Mouse (Mus musculus) heart, embryonic 13.5 days (tissue): ENCODE measurements around the gene 4833427G06Rik. TPM values are rescaled to one million over a fixed set of nuclear protein-coding genes. Genes with fewer than 3 reads are reported as not detected.

ENCODE experiments used
- ATAC-seq: fragments of 200-750 bp; cut with Nextera tagmentation; 2 replicates; pipeline ENCODE4 v1.8.0; 2017; ENCODE audit warnings: moderate TSS enrichment; ENCODE audit not compliant: insufficient number of reproducible peaks, low FRiP score, low TSS enrichment; ENCODE audit errors: extremely low read depth
- H3K27ac ChIP-seq: fragments of 300-500 bp; sonication (generic); replicated peaks from 2 replicates; pipeline ENCODE4 v1.5.1; 2015; ENCODE audit warnings: moderate library complexity, mild to moderate bottlenecking, inconsistent platforms
- H3K27me3 ChIP-seq: fragments of 300-500 bp; sonication (generic); replicated peaks from 2 replicates; pipeline ENCODE4 v1.6.1; 2015; ENCODE audit warnings: mild to moderate bottlenecking, inconsistent platforms
- H3K36me3 ChIP-seq: fragments of 300-500 bp; sonication (generic); 2 replicates; pipeline ENCODE4 v1.6.1; 2015; ENCODE audit warnings: mild to moderate bottlenecking, inconsistent platforms
- H3K4me1 ChIP-seq: fragments of 300-500 bp; sonication (generic); 2 replicates; pipeline ENCODE4 v1.6.1; 2015; ENCODE audit warnings: inconsistent platforms
- H3K4me2 ChIP-seq: fragments of 300-500 bp; sonication (generic); 2 replicates; pipeline ENCODE4 v1.6.1; 2015; ENCODE audit warnings: inconsistent platforms, mild to moderate bottlenecking, moderate library complexity
- H3K4me3 ChIP-seq: fragments of 300-500 bp; sonication (generic); 2 replicates; pipeline ENCODE4 v1.5.1; 2015; ENCODE audit warnings: moderate library complexity, mild to moderate bottlenecking, inconsistent platforms
- H3K9ac ChIP-seq: fragments of 300-500 bp; sonication (generic); 2 replicates; pipeline ENCODE4 v1.6.1; 2015; ENCODE audit warnings: inconsistent platforms, mild to moderate bottlenecking, moderate library complexity
- H3K9me3 ChIP-seq: fragments of 300-500 bp; sonication (generic); 2 replicates; pipeline ENCODE4 v1.6.1; 2016; ENCODE audit warnings: inconsistent platforms
- WGBS: fragments of 180-500 bp; shearing (Covaris S2); methylation state at CpG from one replicate; pipeline ENCODE4 v1.1.7; 2015; ENCODE audit warnings: mixed read lengths; 5-methylcytosine and 5-hydroxymethylcytosine counted together
- polyA plus RNA-seq: library from polyadenylated mRNA; unstranded; fragments of >200 nt; fragmentation: Nextera tagmentation; extraction: Ambion mirVana; gene quantifications from 2 replicates; pipeline ENCODE4 v1.2.1, GENCODE M21; 2015

4833427G06Rik gene
- polyA plus RNA-seq, 1 experiment from 2014 or later = not detected

DNA sequence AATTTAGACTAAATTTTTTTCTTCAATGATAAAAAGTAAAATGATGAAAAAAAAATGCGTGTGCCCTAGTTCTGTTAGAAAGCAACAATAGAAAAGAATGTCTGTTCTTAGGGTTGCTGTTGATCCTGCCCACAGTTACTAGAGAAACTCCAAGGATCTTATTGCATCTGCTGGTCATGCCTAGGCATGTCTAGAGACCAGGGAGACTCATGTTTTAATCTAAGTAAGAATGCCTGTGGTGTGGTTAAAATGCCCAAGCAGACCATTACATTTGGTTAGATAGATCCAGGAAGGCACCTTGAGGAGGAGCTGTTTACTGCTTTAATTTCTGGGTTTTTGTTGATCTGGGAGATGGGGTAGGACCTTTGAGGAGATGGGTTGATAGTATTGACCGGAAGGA, 3.9 kb upstream of the 4833427G06Rik start:
- Histone ChIP-seq H3K9ac (no peak overlapping the region), H3K36me3 (no peaks in the 10 kb centered on the region), H3K4me1 (peaks cover 15% of the 10 kb centered on the region), H3K27me3 (peaks cover 20% of the 10 kb centered on the region), H3K27ac (no peak overlapping the region), H3K4me3 (no peak overlapping the region), H3K9me3 (no peaks in the 10 kb centered on the region), H3K4me2 (no peak overlapping the region)
- no peak for ATAC-seq
- 63% methylated on average over 2 of the region's 2 CpGs for WGBS

GRCm38 (mm10) chr9:51103808-51104514, 2.1 kb upstream of the 4833427G06Rik start:
- Histone ChIP-seq H3K36me3 (no peaks in the 10 kb centered on the region), H3K9ac (peak overlapping the region; percentile 83), H3K4me1 (peaks cover 15% of the 10 kb centered on the region), H3K27ac (no peak overlapping the region), H3K9me3 (no peaks in the 10 kb centered on the region), H3K27me3 (peaks cover 28% of the 10 kb centered on the region), H3K4me2 (peak overlapping the region; percentile 100), H3K4me3 (peak overlapping the region; percentile 68)
- ATAC-seq = no peak; the same call in 1 of the 2 replicates
- WGBS = 11% methylated on average over 30 of the region's 30 CpGs

DNA sequence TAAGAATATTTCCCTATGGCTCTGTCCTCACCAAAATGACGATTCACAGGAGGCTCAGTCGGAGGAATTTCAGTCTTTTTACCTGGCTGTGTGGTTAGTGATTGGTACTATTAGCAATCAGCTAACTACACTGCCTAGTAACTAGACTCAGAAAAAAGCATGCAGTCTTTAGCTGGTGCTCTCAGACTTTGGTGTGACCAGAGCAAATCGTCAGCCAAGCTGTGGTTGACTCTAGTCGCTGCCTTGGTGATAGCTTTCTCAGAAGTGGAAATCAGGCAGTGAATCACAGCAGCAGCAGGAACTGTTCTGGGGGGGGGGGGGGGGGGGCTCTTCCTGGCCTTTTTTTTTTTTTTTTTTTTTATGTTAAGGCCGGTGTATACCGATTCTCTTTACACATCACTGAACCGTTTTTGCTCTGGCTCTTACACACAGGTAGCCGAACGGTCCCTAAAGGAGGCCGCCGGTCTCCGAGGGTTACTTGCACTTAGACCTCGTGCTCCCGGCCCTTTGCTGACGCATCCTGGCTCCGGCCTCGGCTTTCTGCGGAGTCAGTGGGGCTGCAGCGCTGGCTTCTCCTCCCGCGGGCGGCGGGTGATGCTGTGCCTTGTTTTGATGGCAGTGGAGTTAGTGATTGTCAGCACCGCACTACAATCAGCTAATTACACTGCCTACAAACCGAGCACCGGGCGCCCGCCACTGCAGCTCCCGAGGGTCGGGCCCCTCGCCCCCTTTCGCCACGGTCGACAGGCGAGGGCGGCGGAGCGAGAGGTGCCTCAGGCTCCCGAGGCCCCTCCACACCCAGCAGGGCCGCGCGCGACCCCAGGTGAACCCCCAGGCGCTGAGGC, 1.3 kb upstream of the 4833427G06Rik start:
- Histone ChIP-seq H3K27me3 (peaks cover 28% of the 10 kb centered on the region), H3K36me3 (no peaks in the 10 kb centered on the region), H3K9me3 (no peaks in the 10 kb centered on the region), H3K9ac (peak overlapping the region; percentile 83), H3K4me2 (peak overlapping the region; percentile 100), H3K4me3 (peak overlapping the region; percentile 68), H3K27ac (no peak overlapping the region), H3K4me1 (peaks cover 15% of the 10 kb centered on the region)
- 2% methylated on average over 44 of the region's 44 CpGs for WGBS
- ATAC-seq = no peak

DNA sequence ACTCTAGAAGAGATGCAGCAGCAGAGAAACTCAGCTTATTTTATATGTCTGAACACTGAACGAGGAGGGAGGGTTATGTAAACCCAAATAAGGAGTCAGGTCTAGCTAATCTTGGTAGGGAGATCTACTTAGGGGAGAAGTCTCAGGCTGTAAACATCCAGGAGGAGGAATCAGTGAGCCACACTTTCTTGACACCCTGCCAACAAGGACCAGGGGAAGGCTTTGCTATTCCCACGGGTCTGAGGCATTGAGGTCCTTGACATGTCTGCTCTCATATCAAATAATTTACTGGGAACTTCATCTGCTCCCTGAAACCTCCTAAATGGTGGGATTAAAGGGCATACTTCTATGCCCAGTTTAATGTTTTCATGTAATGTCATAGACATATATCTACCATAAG, 5.6 kb downstream of the 4833427G06Rik start:
- Histone ChIP-seq H3K27ac (no peak overlapping the region), H3K4me1 (peaks cover under 1% of the 10 kb centered on the region; the same call in 1 of the 2 replicates), H3K4me3 (no peak overlapping the region), H3K36me3 (no peaks in the 10 kb centered on the region), H3K4me2 (no peak overlapping the region), H3K9ac (no peak overlapping the region), H3K9me3 (no peaks in the 10 kb centered on the region), H3K27me3 (peaks cover 8% of the 10 kb centered on the region; the same call in 1 of the 2 replicates)
- no peak for ATAC-seq
- 35% methylated on average over 2 of the region's 2 CpGs for WGBS

DNA sequence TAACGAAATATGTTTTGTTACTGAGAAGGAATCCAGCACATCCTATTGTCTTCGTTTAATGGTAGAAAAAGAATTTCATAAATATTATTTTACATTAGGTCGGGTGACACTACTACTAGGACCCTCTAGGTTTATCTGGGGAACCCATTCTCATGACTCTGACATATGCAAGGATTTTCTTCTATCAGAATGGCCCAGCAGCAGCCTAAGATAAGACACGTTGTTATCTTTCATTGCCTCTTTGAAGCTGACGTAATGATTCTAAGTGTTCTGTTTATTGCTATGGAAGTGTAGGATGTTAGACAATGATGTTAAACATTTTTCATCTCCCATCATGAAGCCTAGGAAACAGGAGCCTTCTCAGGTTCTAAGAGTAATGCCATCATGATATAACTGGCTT, 8.2 kb downstream of the 4833427G06Rik start:
- no peaks in the 10 kb centered on the region for H3K27me3 ChIP-seq

DNA sequence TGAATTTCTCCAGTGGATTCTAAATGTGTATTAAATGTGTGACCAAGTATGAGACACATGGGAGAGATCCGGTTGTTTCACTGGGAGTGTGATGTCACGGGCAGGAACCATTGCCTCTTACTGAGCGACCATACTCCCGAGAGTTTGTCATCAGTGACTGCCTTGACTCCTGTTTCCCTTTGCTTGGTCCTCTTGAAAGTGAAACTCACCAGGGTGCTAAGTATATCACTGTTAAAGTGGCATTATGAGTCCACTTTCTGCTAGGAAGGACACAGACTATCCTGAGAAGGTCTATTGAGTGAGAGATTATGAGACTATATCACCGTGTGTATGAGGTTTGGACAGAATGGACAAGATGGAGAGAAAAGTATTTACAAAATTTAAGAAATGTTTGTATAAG, 20.3 kb downstream of the 4833427G06Rik start:
- Histone ChIP-seq H3K36me3 (no peaks in the 10 kb centered on the region), H3K27ac (no peak overlapping the region), H3K27me3 (no peaks in the 10 kb centered on the region; the same call in 1 of the 2 replicates), H3K9me3 (no peaks in the 10 kb centered on the region), H3K4me3 (no peak overlapping the region), H3K4me1 (peaks cover 8% of the 10 kb centered on the region), H3K9ac (no peak overlapping the region), H3K4me2 (no peak overlapping the region)
- no peak for ATAC-seq
- WGBS = 75% methylated on average over 5 of the region's 5 CpGs

More for the DNA sequence above, 8.2 kb downstream of the 4833427G06Rik start:
- WGBS = 32% methylated on average over 5 of the region's 5 CpGs
- no peak overlapping the region for H3K9ac ChIP-seq
- H3K27ac ChIP-seq = no peak overlapping the region
- H3K4me1 ChIP-seq = no peaks in the 10 kb centered on the region
- no peaks in the 10 kb centered on the region for H3K36me3 ChIP-seq
- H3K9me3 ChIP-seq = no peaks in the 10 kb centered on the region
- no peak overlapping the region for H3K4me2 ChIP-seq
- H3K4me3 ChIP-seq = no peak overlapping the region
- ATAC-seq = no peak

- H3K27me3 ChIP-seq = peaks cover 4% of the 10 kb centered on the region; the same call in 1 of the 2 replicates
- peak within 1 kb of the TSS; percentile 83 for H3K9ac ChIP-seq
- H3K4me1 ChIP-seq = peaks cover 24% of the 10 kb centered on the region
- peak within 1 kb of the TSS; percentile 68 for H3K4me3 ChIP-seq
- H3K4me2 ChIP-seq = peak within 1 kb of the TSS; percentile 98
- H3K36me3 ChIP-seq = no peaks in the 10 kb centered on the region
- H3K9me3 ChIP-seq = no peaks in the 10 kb centered on the region
- WGBS = 0% methylated on average over 14 of the region's 14 CpGs
- H3K27ac ChIP-seq = peak within 1 kb of the TSS; percentile 73
- ATAC-seq = peak; percentile 85
Observed at GRCm38 (mm10) chr9:51076979-51077315, 24.9 kb downstream of the 4833427G06Rik start, which contains the start of gene Layn. Layn (minus strand) TSS chr9:51077094.

DNA sequence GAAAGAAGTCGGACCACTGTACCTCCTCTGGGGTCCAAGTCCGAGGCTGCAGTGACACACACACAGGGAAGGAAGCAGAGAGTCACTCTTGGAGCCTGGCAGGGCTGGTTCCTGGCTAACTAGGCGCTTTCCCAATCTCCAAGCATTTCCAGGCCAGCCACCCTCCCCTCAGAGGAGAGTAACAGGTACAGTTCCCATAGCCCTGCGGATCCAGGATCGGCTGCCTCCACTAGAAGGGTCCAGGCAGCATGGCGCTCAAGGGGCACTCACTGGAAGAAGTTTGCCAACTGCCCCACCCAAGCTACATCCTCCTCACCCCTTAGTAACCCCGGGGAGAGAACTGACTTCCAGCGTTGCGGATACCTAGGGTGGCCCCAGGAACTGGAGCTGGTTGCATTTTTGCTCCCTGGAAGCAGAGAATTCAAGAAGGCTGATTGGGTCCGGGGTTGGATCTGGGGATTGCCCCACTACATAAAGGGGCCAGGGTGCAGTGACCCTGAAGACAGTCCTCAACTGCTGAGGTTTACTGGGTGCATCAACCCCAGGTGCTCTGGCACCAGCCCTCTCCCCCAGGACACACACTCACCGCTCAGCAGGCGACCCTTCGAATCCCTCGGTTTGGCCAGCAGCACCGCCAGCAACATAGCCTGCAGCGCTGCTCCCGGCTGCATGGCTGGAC, 25.4 kb downstream of the 4833427G06Rik start:
- ATAC-seq = no peak
- H3K36me3 ChIP-seq = no peaks in the 10 kb centered on the region
- WGBS = under 1% methylated on average over 17 of the region's 17 CpGs

GRCm38 (mm10) chr9:51075780-51076179, 26.1 kb downstream of the 4833427G06Rik start:
- H3K9ac ChIP-seq = peak overlapping the region; percentile 83
- peaks cover 4% of the 10 kb centered on the region; the same call in 1 of the 2 replicates for H3K27me3 ChIP-seq
- H3K4me3 ChIP-seq = peak overlapping the region; percentile 68
- H3K4me1 ChIP-seq = peaks cover 27% of the 10 kb centered on the region
- WGBS = 18% methylated on average over 3 of the region's 3 CpGs
- no peaks in the 10 kb centered on the region for H3K9me3 ChIP-seq
- H3K36me3 ChIP-seq = no peaks in the 10 kb centered on the region
- peak overlapping the region; percentile 98 for H3K4me2 ChIP-seq
- 0 out of 2 replicates have a peak, but pooled peaks have one; percentile 17 for ATAC-seq
- peak overlapping the region; percentile 73 for H3K27ac ChIP-seq

More for the DNA sequence above, 25.4 kb downstream of the 4833427G06Rik start:
- H3K4me3 ChIP-seq = peak overlapping the region; percentile 68
- H3K9me3 ChIP-seq = no peaks in the 10 kb centered on the region
- H3K4me2 ChIP-seq = peak overlapping the region; percentile 98
- peaks cover 4% of the 10 kb centered on the region; the same call in 1 of the 2 replicates for H3K27me3 ChIP-seq
- H3K4me1 ChIP-seq = peaks cover 24% of the 10 kb centered on the region
- peak overlapping the region; percentile 83 for H3K9ac ChIP-seq
- peak overlapping the region; percentile 73 for H3K27ac ChIP-seq

- H3K36me3 ChIP-seq = no peaks in the 10 kb centered on the region
- no peak overlapping the region for H3K4me2 ChIP-seq
- 38% methylated on average over 4 of the region's 4 CpGs for WGBS
- ATAC-seq = no peak
- no peak overlapping the region for H3K4me3 ChIP-seq
- H3K4me1 ChIP-seq = peaks cover 41% of the 10 kb centered on the region
- H3K27ac ChIP-seq = no peak overlapping the region
- H3K9me3 ChIP-seq = no peaks in the 10 kb centered on the region
- peaks cover 10% of the 10 kb centered on the region; the same call in 1 of the 2 replicates for H3K27me3 ChIP-seq
- H3K9ac ChIP-seq = no peak overlapping the region
Observed at GRCm38 (mm10) chr9:51070801-51071200, 31.1 kb downstream of the 4833427G06Rik start.

GRCm38 (mm10) chr9:51068202-51068601, 33.7 kb downstream of the 4833427G06Rik start:
- no peak overlapping the region for H3K27ac ChIP-seq
- 48% methylated on average over 3 of the region's 3 CpGs for WGBS
- no peak for ATAC-seq
- peaks cover 32% of the 10 kb centered on the region for H3K4me1 ChIP-seq
- no peak overlapping the region for H3K4me2 ChIP-seq
- H3K4me3 ChIP-seq = no peak overlapping the region
- H3K9ac ChIP-seq = no peak overlapping the region
- 0 out of 2 replicates have a peak, but pooled peaks cover 7% of the 10 kb centered on the region for H3K27me3 ChIP-seq
- no peaks in the 10 kb centered on the region for H3K36me3 ChIP-seq
- no peaks in the 10 kb centered on the region for H3K9me3 ChIP-seq
